Mouse (Mus musculus): ENCODE measurements around the gene Vmn1r85. TPM values are rescaled to one million over a fixed set of nuclear protein-coding genes. Genes with fewer than 3 reads are reported as not detected.
"Not testable (repeated sequence)": the region's sequence is repeated elsewhere in the genome, so short reads cannot be mapped to it uniquely, and the experiment has no call there.

The Vmn1r85 gene
- 0.09 TPM in 1 of 2 replicates, not detected in the other for polyA plus RNA-seq (2014; fragmentation: Nextera tagmentation; extraction: Ambion mirVana)

GRCm38 (mm10) chr7:13095073-13095472 is at the start of gene Vmn1r85:
Gene Vmn1r85 (minus strand): TSS chr7:13095173.
- no peaks in the 10 kb centered on the region for H3K9me3 ChIP-seq (ENCODE audit: control insufficient read depth, low read length)
- WGBS: 67% methylated on average over 3 of the region's 3 CpGs
- no peak for DNase-seq

GRCm38 (mm10) chr7:13140057-13140456 is 45.1 kb upstream of the Vmn1r85 start, which contains the start of gene Vmn1r87:
Gene Vmn1r87 (minus strand): TSS chr7:13140157.
- H3K9ac ChIP-seq (replicated peaks; ENCODE audit: low read length): no peak within 1 kb of the TSS
- H3K4me1 ChIP-seq (ENCODE audit: control insufficient read depth, insufficient read depth, low read length): no peaks in the 10 kb centered on the region
- H3K9me3 ChIP-seq (ENCODE audit: control insufficient read depth, low read length): no peaks in the 10 kb centered on the region
- no peaks in the 10 kb centered on the region for H3K27me3 ChIP-seq (ENCODE audit: control insufficient read depth, insufficient read depth, low read length)
- no peak within 1 kb of the TSS for H3K4me2 ChIP-seq (ENCODE audit: low read length)
- DNase-seq (no peak), ATAC-seq (ENCODE audit: low FRiP score, low TSS enrichment) (no peak)
- no peak within 1 kb of the TSS for H3K27ac ChIP-seq (replicated peaks; ENCODE audit: low read depth, low read length)
- H3K4me3 ChIP-seq (replicated peaks; ENCODE audit: low read depth, low read length): no peak within 1 kb of the TSS
- H3K36me3 ChIP-seq (ENCODE audit: control insufficient read depth, insufficient read depth, low read length): no peaks in the 10 kb centered on the region
- WGBS: 73% methylated on average over 1 of the region's 1 CpGs

More at GRCm38 (mm10) chr7:13095073-13095472, at the start of gene Vmn1r85:
- no peak within 1 kb of the TSS for H3K9ac ChIP-seq (replicated peaks; ENCODE audit: low read length)
- no peak within 1 kb of the TSS for H3K4me2 ChIP-seq (ENCODE audit: low read length)
- ATAC-seq (ENCODE audit: low FRiP score, low TSS enrichment): no peak
- no peaks in the 10 kb centered on the region for H3K27me3 ChIP-seq (ENCODE audit: control insufficient read depth, insufficient read depth, low read length)
- no peak within 1 kb of the TSS for H3K27ac ChIP-seq (replicated peaks; ENCODE audit: low read depth, low read length)
- no peak within 1 kb of the TSS for H3K4me3 ChIP-seq (replicated peaks; ENCODE audit: low read depth, low read length)
- no peaks in the 10 kb centered on the region for H3K36me3 ChIP-seq (ENCODE audit: control insufficient read depth, insufficient read depth, low read length)
- no peaks in the 10 kb centered on the region for H3K4me1 ChIP-seq (ENCODE audit: control insufficient read depth, insufficient read depth, low read length)

GRCm38 (mm10) chr7:13137340-13137739 is 42.4 kb upstream of the Vmn1r85 start:
- no peaks in the 10 kb centered on the region for H3K9me3 ChIP-seq (ENCODE audit: control insufficient read depth, low read length)
- no peak for DNase-seq
- H3K36me3 ChIP-seq (ENCODE audit: control insufficient read depth, insufficient read depth, low read length): no peaks in the 10 kb centered on the region
- H3K9ac ChIP-seq (replicated peaks; ENCODE audit: low read length): no peak overlapping the region
- H3K4me1 ChIP-seq (ENCODE audit: control insufficient read depth, insufficient read depth, low read length): no peaks in the 10 kb centered on the region
- H3K27me3 ChIP-seq (ENCODE audit: control insufficient read depth, insufficient read depth, low read length): no peaks in the 10 kb centered on the region
- no peak for ATAC-seq (ENCODE audit: low FRiP score, low TSS enrichment)
- no peak overlapping the region for H3K4me2 ChIP-seq (ENCODE audit: low read length)
- no peak overlapping the region for H3K27ac ChIP-seq (replicated peaks; ENCODE audit: low read depth, low read length)
- no peak overlapping the region for H3K4me3 ChIP-seq (replicated peaks; ENCODE audit: low read depth, low read length)

GRCm38 (mm10) chr7:13131856-13132255 is 36.9 kb upstream of the Vmn1r85 start:
- no peak overlapping the region for H3K4me2 ChIP-seq (ENCODE audit: low read length)
- no peaks in the 10 kb centered on the region for H3K9me3 ChIP-seq (ENCODE audit: control insufficient read depth, low read length)
- DNase-seq (no peak), ATAC-seq (ENCODE audit: low FRiP score, low TSS enrichment) (no peak)
- no peaks in the 10 kb centered on the region for H3K4me1 ChIP-seq (ENCODE audit: control insufficient read depth, insufficient read depth, low read length)
- H3K4me3 ChIP-seq (replicated peaks; ENCODE audit: low read depth, low read length): no peak overlapping the region
- WGBS: 94% methylated on average over 2 of the region's 2 CpGs
- no peak overlapping the region for H3K27ac ChIP-seq (replicated peaks; ENCODE audit: low read depth, low read length)
- H3K27me3 ChIP-seq (ENCODE audit: control insufficient read depth, insufficient read depth, low read length): no peaks in the 10 kb centered on the region
- H3K36me3 ChIP-seq (ENCODE audit: control insufficient read depth, insufficient read depth, low read length): no peaks in the 10 kb centered on the region
- no peak overlapping the region for H3K9ac ChIP-seq (replicated peaks; ENCODE audit: low read length)

GRCm38 (mm10) chr7:13123554-13124153 is 28.7 kb upstream of the Vmn1r85 start:
- not testable (repeated sequence) for H3K4me1 ChIP-seq (ENCODE audit: control insufficient read depth, insufficient read depth, low read length); H3K27ac ChIP-seq (replicated peaks; ENCODE audit: low read depth, low read length); H3K9me3 ChIP-seq (ENCODE audit: control insufficient read depth, low read length); H3K9ac ChIP-seq (replicated peaks; ENCODE audit: low read length); H3K36me3 ChIP-seq (ENCODE audit: control insufficient read depth, insufficient read depth, low read length); H3K27me3 ChIP-seq (ENCODE audit: control insufficient read depth, insufficient read depth, low read length)
- peak; percentile 0 for DNase-seq
- Histone ChIP-seq H3K4me3 (replicated peaks; ENCODE audit: low read depth, low read length) (peak overlapping the region; percentile 21; the same call in 1 of the 2 replicates), H3K4me2 (ENCODE audit: low read length) (peak overlapping the region; percentile 43)
- ATAC-seq (ENCODE audit: low FRiP score, low TSS enrichment): peak; percentile 88
- 0% methylated on average over 18 of the region's 34 CpGs for WGBS

GRCm38 (mm10) chr7:13119817-13120216 is 24.8 kb upstream of the Vmn1r85 start, which contains the start of gene Vmn1r86:
Gene Vmn1r86 (minus strand): TSS chr7:13119917.
- Histone ChIP-seq H3K4me3 (replicated peaks; ENCODE audit: low read depth, low read length) (no peak within 1 kb of the TSS), H3K4me1 (ENCODE audit: control insufficient read depth, insufficient read depth, low read length) (no peaks in the 10 kb centered on the region), H3K36me3 (ENCODE audit: control insufficient read depth, insufficient read depth, low read length) (no peaks in the 10 kb centered on the region), H3K4me2 (ENCODE audit: low read length) (no peak within 1 kb of the TSS), H3K9ac (replicated peaks; ENCODE audit: low read length) (no peak within 1 kb of the TSS), H3K27me3 (ENCODE audit: control insufficient read depth, insufficient read depth, low read length) (no peaks in the 10 kb centered on the region), H3K9me3 (ENCODE audit: control insufficient read depth, low read length) (no peaks in the 10 kb centered on the region), H3K27ac (replicated peaks; ENCODE audit: low read depth, low read length) (no peak within 1 kb of the TSS)
- no peak for ATAC-seq (ENCODE audit: low FRiP score, low TSS enrichment)
- no peak for DNase-seq

GRCm38 (mm10) chr7:13072293-13072692 is 22.7 kb downstream of the Vmn1r85 start:
- Histone ChIP-seq H3K27me3 (ENCODE audit: control insufficient read depth, insufficient read depth, low read length) (no peaks in the 10 kb centered on the region), H3K4me3 (replicated peaks; ENCODE audit: low read depth, low read length) (no peak overlapping the region), H3K4me1 (ENCODE audit: control insufficient read depth, insufficient read depth, low read length) (no peaks in the 10 kb centered on the region), H3K27ac (replicated peaks; ENCODE audit: low read depth, low read length) (no peak overlapping the region), H3K9me3 (ENCODE audit: control insufficient read depth, low read length) (no peaks in the 10 kb centered on the region), H3K4me2 (ENCODE audit: low read length) (no peak overlapping the region), H3K9ac (replicated peaks; ENCODE audit: low read length) (no peak overlapping the region), H3K36me3 (ENCODE audit: control insufficient read depth, insufficient read depth, low read length) (no peaks in the 10 kb centered on the region)
- no peak for ATAC-seq (ENCODE audit: low FRiP score, low TSS enrichment)
- 57% methylated on average over 5 of the region's 5 CpGs for WGBS
- DNase-seq: no peak

- H3K9me3 ChIP-seq (ENCODE audit: control insufficient read depth, low read length); H3K27me3 ChIP-seq (ENCODE audit: control insufficient read depth, insufficient read depth, low read length); H3K36me3 ChIP-seq (ENCODE audit: control insufficient read depth, insufficient read depth, low read length); ATAC-seq (ENCODE audit: low FRiP score, low TSS enrichment); H3K4me3 ChIP-seq (replicated peaks; ENCODE audit: low read depth, low read length); H3K4me2 ChIP-seq (ENCODE audit: low read length); H3K27ac ChIP-seq (replicated peaks; ENCODE audit: low read depth, low read length); H3K9ac ChIP-seq (replicated peaks; ENCODE audit: low read length); H3K4me1 ChIP-seq (ENCODE audit: control insufficient read depth, insufficient read depth, low read length): not testable (repeated sequence)
- DNase-seq: peak; percentile 23
- WGBS: 56% methylated on average over 2 of the region's 2 CpGs
Observed at GRCm38 (mm10) chr7:13063399-13063798, 31.6 kb downstream of the Vmn1r85 start.

GRCm38 (mm10) chr7:13059536-13059935 is 35.4 kb downstream of the Vmn1r85 start:
- no peak for DNase-seq
- 86% methylated on average over 9 of the region's 9 CpGs for WGBS
- H3K4me1 ChIP-seq (ENCODE audit: control insufficient read depth, insufficient read depth, low read length): no peaks in the 10 kb centered on the region
- H3K9ac ChIP-seq (replicated peaks; ENCODE audit: low read length): no peak overlapping the region
- no peaks in the 10 kb centered on the region for H3K36me3 ChIP-seq (ENCODE audit: control insufficient read depth, insufficient read depth, low read length)
- no peaks in the 10 kb centered on the region for H3K9me3 ChIP-seq (ENCODE audit: control insufficient read depth, low read length)
- ATAC-seq (ENCODE audit: low FRiP score, low TSS enrichment): no peak
- no peak overlapping the region for H3K4me2 ChIP-seq (ENCODE audit: low read length)
- no peaks in the 10 kb centered on the region for H3K27me3 ChIP-seq (ENCODE audit: control insufficient read depth, insufficient read depth, low read length)
- H3K4me3 ChIP-seq (replicated peaks; ENCODE audit: low read depth, low read length): no peak overlapping the region
- no peak overlapping the region for H3K27ac ChIP-seq (replicated peaks; ENCODE audit: low read depth, low read length)

All from midbrain, embryonic 14.5 days (tissue).